Mouse (Mus musculus) kidney, adult 18-20 months (tissue): ENCODE measurements around the gene D330045A20Rik.
"Not testable (repeated sequence)": the region's sequence is repeated elsewhere in the genome, so short reads cannot be mapped to it uniquely, and the experiment has no call there.

ENCODE experiments used
- DNase-seq: peaks from one replicate; pipeline ENCODE4 v3.0.0; 2021

Gene D330045A20Rik

DNA sequence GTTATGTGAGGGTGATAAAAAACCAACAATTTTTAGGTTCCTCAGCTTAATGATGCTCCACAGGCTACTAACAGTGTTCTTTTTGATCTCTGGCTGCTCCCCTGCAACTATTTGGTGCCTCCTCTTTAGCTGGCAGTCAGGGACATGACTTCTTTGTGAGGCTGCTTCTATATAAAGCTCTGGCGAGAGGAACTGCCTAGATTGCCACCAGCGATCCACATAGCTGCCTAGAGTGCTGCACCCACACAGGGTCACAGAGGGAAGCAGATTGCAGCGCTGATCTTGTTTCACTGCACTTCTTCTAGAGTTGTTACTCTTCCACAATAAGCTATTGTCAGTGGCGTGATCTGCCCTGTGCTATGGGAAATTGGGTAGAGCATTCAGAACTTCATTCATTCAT, 103.4 kb downstream of the D330045A20Rik start:
- no peak for DNase-seq

DNA sequence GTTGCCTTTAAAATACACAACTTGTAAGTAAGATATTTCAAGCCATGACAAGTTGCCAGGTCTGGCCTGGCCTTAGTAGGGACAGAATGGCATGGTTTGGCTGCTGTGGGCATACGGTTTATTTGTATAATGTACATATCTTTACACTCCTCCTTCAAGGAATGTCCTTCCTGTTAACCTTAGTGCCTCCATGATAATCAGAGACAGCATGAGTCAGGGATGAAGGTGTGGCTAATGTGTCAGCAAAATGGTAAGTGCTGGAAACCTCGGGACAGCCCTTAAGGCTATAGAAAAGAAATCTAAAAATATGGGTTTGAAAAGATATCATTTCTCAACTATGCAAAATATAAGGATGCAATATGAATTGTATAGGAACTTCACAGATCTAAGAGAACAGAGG, 106.5 kb downstream of the D330045A20Rik start:
- DNase-seq: not testable (repeated sequence)

DNA sequence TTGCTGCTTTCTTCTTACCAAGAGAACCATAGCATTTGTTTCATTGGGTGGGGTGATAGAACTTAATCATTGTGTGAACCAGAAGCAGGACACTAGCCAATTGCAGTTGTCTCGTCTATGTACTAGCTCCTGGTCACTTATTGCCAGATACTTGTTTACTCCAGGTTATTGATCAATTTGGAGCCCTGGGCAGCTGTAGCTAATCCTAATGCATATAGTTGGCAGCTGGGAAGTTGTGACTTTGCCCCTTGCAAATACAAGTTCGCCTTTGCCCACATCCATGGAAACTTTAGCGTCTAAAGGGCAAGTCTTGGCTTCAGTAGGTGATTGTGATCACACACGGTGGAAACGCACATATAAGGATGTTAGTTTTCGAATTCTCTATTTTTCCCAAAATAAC, 116.2 kb downstream of the D330045A20Rik start:
- DNase-seq: peak; percentile 9
